Mouse (Mus musculus) neural tube, embryonic 13.5 days (tissue): ENCODE data around the gene Bms1. TPM values are rescaled to one million over a fixed set of nuclear protein-coding genes. Genes with fewer than 3 reads are reported as not detected.

ENCODE experiments used
- ATAC-seq: fragments of 200-750 bp; cut with Nextera tagmentation; 2 replicates; pipeline ENCODE4 v1.8.0; 2017; ENCODE audit warnings: low read depth, mild to moderate bottlenecking, moderate TSS enrichment, moderate library complexity
- H3K27ac ChIP-seq: fragments of 300-500 bp; sonication (generic); replicated peaks from 2 replicates; pipeline ENCODE4 v1.5.1; 2015; ENCODE audit warnings: moderate library complexity, mild to moderate bottlenecking, inconsistent platforms
- H3K27me3 ChIP-seq: fragments of 300-500 bp; sonication (generic); 2 replicates; pipeline ENCODE4 v1.6.1; 2015; ENCODE audit warnings: mild to moderate bottlenecking, inconsistent platforms
- H3K36me3 ChIP-seq: fragments of 300-500 bp; sonication (generic); 2 replicates; pipeline ENCODE4 v1.6.1; 2015; ENCODE audit warnings: mild to moderate bottlenecking, inconsistent platforms
- H3K4me1 ChIP-seq: fragments of 300-500 bp; sonication (generic); replicated peaks from 2 replicates; pipeline ENCODE4 v1.6.1; 2015; ENCODE audit warnings: inconsistent platforms
- H3K4me2 ChIP-seq: fragments of 300-500 bp; sonication (generic); 2 replicates; pipeline ENCODE4 v1.6.1; 2015; ENCODE audit warnings: inconsistent platforms, mild to moderate bottlenecking, moderate library complexity
- H3K4me3 ChIP-seq: fragments of 300-500 bp; sonication (generic); 2 replicates; pipeline ENCODE4 v1.5.1; 2015; ENCODE audit warnings: mild to moderate bottlenecking, inconsistent platforms
- H3K9ac ChIP-seq: fragments of 300-500 bp; sonication (generic); 2 replicates; pipeline ENCODE4 v1.6.1; 2015; ENCODE audit warnings: moderate library complexity, mild to moderate bottlenecking, inconsistent platforms
- H3K9me3 ChIP-seq: fragments of 300-500 bp; sonication (generic); 2 replicates; pipeline ENCODE4 v1.6.1; 2016; ENCODE audit warnings: inconsistent platforms
- WGBS: fragments of 180-500 bp; shearing (Covaris S2); methylation state at CpG from one replicate; pipeline ENCODE4 v1.1.7; 2015; 5-methylcytosine and 5-hydroxymethylcytosine counted together
- polyA plus RNA-seq: library from polyadenylated mRNA; unstranded; fragments of >200 nt; fragmentation: Nextera tagmentation; extraction: Ambion mirVana; gene quantifications from 2 replicates; pipeline ENCODE4 v1.2.1, GENCODE M21; 2015

Gene Bms1
- polyA plus RNA-seq, 1 experiment from 2014 or later: 20.3 TPM

- H3K4me1 ChIP-seq: peaks cover 9% of the 10 kb centered on the region; the same call in 1 of the 2 replicates
- H3K4me3 ChIP-seq: no peak overlapping the region
- no peak overlapping the region for H3K9ac ChIP-seq
- no peak overlapping the region for H3K4me2 ChIP-seq
- no peak overlapping the region for H3K27ac ChIP-seq
- no peak for ATAC-seq
- H3K27me3 ChIP-seq: no peaks in the 10 kb centered on the region
- WGBS: 83% methylated on average over 4 of the region's 4 CpGs
- peaks cover 33% of the 10 kb centered on the region for H3K36me3 ChIP-seq
- H3K9me3 ChIP-seq: no peaks in the 10 kb centered on the region
Observed at GRCm38 (mm10) chr6:118381234-118381633, 38.0 kb downstream of the Bms1 start.

GRCm38 (mm10) chr6:118380630-118381029, 38.6 kb downstream of the Bms1 start:
- no peak overlapping the region for H3K4me2 ChIP-seq
- H3K4me3 ChIP-seq: no peak overlapping the region
- H3K9ac ChIP-seq: no peak overlapping the region
- no peaks in the 10 kb centered on the region for H3K27me3 ChIP-seq
- H3K36me3 ChIP-seq: peaks cover 33% of the 10 kb centered on the region
- H3K27ac ChIP-seq: no peak overlapping the region
- H3K4me1 ChIP-seq: peaks cover 9% of the 10 kb centered on the region; the same call in 1 of the 2 replicates
- 63% methylated on average over 3 of the region's 3 CpGs for WGBS
- H3K9me3 ChIP-seq: no peaks in the 10 kb centered on the region
- ATAC-seq: no peak

GRCm38 (mm10) chr6:118379451-118380167, 39.7 kb downstream of the Bms1 start:
- Histone ChIP-seq H3K4me3 (no peak overlapping the region), H3K27me3 (no peaks in the 10 kb centered on the region), H3K9me3 (no peaks in the 10 kb centered on the region), H3K4me2 (peak overlapping the region; percentile 28), H3K9ac (peak overlapping the region; percentile 49; the same call in 1 of the 2 replicates), H3K36me3 (peaks cover 26% of the 10 kb centered on the region), H3K4me1 (peaks cover 9% of the 10 kb centered on the region; the same call in 1 of the 2 replicates), H3K27ac (no peak overlapping the region)
- ATAC-seq: peak; percentile 90
- 35% methylated on average over 20 of the region's 20 CpGs for WGBS

- Histone ChIP-seq H3K9me3 (no peaks in the 10 kb centered on the region), H3K36me3 (peaks cover 6% of the 10 kb centered on the region), H3K9ac (no peak overlapping the region), H3K4me3 (no peak overlapping the region), H3K27me3 (no peaks in the 10 kb centered on the region), H3K4me1 (peaks cover 9% of the 10 kb centered on the region; the same call in 1 of the 2 replicates), H3K27ac (no peak overlapping the region), H3K4me2 (no peak overlapping the region)
- no peak for ATAC-seq
- WGBS: 62% methylated on average over 8 of the region's 10 CpGs
Observed at GRCm38 (mm10) chr6:118377611-118378010, 41.7 kb downstream of the Bms1 start.

- Histone ChIP-seq H3K4me3 (no peak overlapping the region), H3K9me3 (no peaks in the 10 kb centered on the region), H3K36me3 (no peaks in the 10 kb centered on the region), H3K27me3 (no peaks in the 10 kb centered on the region), H3K4me1 (peaks cover 9% of the 10 kb centered on the region; the same call in 1 of the 2 replicates), H3K27ac (no peak overlapping the region), H3K4me2 (no peak overlapping the region), H3K9ac (no peak overlapping the region)
- 62% methylated on average over 10 of the region's 10 CpGs for WGBS
- ATAC-seq: no peak
Observed at GRCm38 (mm10) chr6:118376023-118376422, 43.3 kb downstream of the Bms1 start.

- no peak overlapping the region for H3K9ac ChIP-seq
- no peak overlapping the region for H3K4me3 ChIP-seq
- peaks cover 9% of the 10 kb centered on the region; the same call in 1 of the 2 replicates for H3K4me1 ChIP-seq
- no peak overlapping the region for H3K4me2 ChIP-seq
- no peak overlapping the region for H3K27ac ChIP-seq
- 74% methylated on average over 3 of the region's 3 CpGs for WGBS
- no peak for ATAC-seq
- H3K9me3 ChIP-seq: no peaks in the 10 kb centered on the region
- H3K36me3 ChIP-seq: no peaks in the 10 kb centered on the region
- H3K27me3 ChIP-seq: no peaks in the 10 kb centered on the region
Observed at GRCm38 (mm10) chr6:118375457-118375856, 43.8 kb downstream of the Bms1 start.

- no peak overlapping the region for H3K27ac ChIP-seq
- no peaks in the 10 kb centered on the region for H3K27me3 ChIP-seq
- no peak for ATAC-seq
- H3K4me3 ChIP-seq: no peak overlapping the region
- no peaks in the 10 kb centered on the region for H3K36me3 ChIP-seq
- H3K9ac ChIP-seq: no peak overlapping the region
- no peak overlapping the region for H3K4me2 ChIP-seq
- WGBS: 81% methylated on average over 3 of the region's 3 CpGs
- peaks cover 8% of the 10 kb centered on the region; the same call in 1 of the 2 replicates for H3K4me1 ChIP-seq
- H3K9me3 ChIP-seq: no peaks in the 10 kb centered on the region
Observed at GRCm38 (mm10) chr6:118375026-118375425, 44.2 kb downstream of the Bms1 start.

GRCm38 (mm10) chr6:118373294-118373693, 46.0 kb downstream of the Bms1 start:
- Histone ChIP-seq H3K4me1 (no peaks in the 10 kb centered on the region), H3K4me2 (no peak overlapping the region), H3K36me3 (no peaks in the 10 kb centered on the region), H3K27ac (no peak overlapping the region), H3K27me3 (no peaks in the 10 kb centered on the region), H3K9me3 (no peaks in the 10 kb centered on the region), H3K4me3 (no peak overlapping the region), H3K9ac (no peak overlapping the region)
- peak; percentile 19; the same call in 1 of the 2 replicates for ATAC-seq
- WGBS: 32% methylated on average over 5 of the region's 5 CpGs

- Histone ChIP-seq H3K9ac (no peak overlapping the region), H3K36me3 (no peaks in the 10 kb centered on the region), H3K4me1 (no peaks in the 10 kb centered on the region), H3K9me3 (no peaks in the 10 kb centered on the region), H3K27ac (no peak overlapping the region), H3K4me2 (no peak overlapping the region), H3K4me3 (no peak overlapping the region), H3K27me3 (no peaks in the 10 kb centered on the region)
- ATAC-seq: no peak
- 67% methylated on average over 5 of the region's 5 CpGs for WGBS
Observed at GRCm38 (mm10) chr6:118372794-118373193, 46.5 kb downstream of the Bms1 start.

- ATAC-seq: no peak
- no peaks in the 10 kb centered on the region for H3K9me3 ChIP-seq
Observed at GRCm38 (mm10) chr6:118367502-118367901, 51.8 kb downstream of the Bms1 start.

GRCm38 (mm10) chr6:118366196-118366595, 53.1 kb downstream of the Bms1 start:
- Histone ChIP-seq H3K27ac (no peak overlapping the region), H3K27me3 (no peaks in the 10 kb centered on the region), H3K9me3 (peaks cover 9% of the 10 kb centered on the region; the same call in 1 of the 2 replicates), H3K4me3 (no peak overlapping the region), H3K4me1 (no peaks in the 10 kb centered on the region), H3K4me2 (no peak overlapping the region), H3K36me3 (no peaks in the 10 kb centered on the region), H3K9ac (no peak overlapping the region)
- 51% methylated on average over 3 of the region's 3 CpGs for WGBS
- no peak for ATAC-seq

More at GRCm38 (mm10) chr6:118367502-118367901, 51.8 kb downstream of the Bms1 start:
- no peak overlapping the region for H3K4me2 ChIP-seq
- WGBS: 88% methylated on average over 7 of the region's 7 CpGs
- H3K27ac ChIP-seq: no peak overlapping the region
- H3K27me3 ChIP-seq: no peaks in the 10 kb centered on the region
- no peak overlapping the region for H3K4me3 ChIP-seq
- no peaks in the 10 kb centered on the region for H3K36me3 ChIP-seq
- no peaks in the 10 kb centered on the region for H3K4me1 ChIP-seq
- H3K9ac ChIP-seq: no peak overlapping the region

GRCm38 (mm10) chr6:118365781-118366180, 53.5 kb downstream of the Bms1 start:
- H3K4me3 ChIP-seq: no peak overlapping the region
- peaks cover 12% of the 10 kb centered on the region; the same call in 1 of the 2 replicates for H3K9me3 ChIP-seq
- H3K9ac ChIP-seq: no peak overlapping the region
- no peak overlapping the region for H3K4me2 ChIP-seq
- no peak overlapping the region for H3K27ac ChIP-seq
- no peaks in the 10 kb centered on the region for H3K36me3 ChIP-seq
- ATAC-seq: no peak
- no peaks in the 10 kb centered on the region for H3K4me1 ChIP-seq
- H3K27me3 ChIP-seq: no peaks in the 10 kb centered on the region

GRCm38 (mm10) chr6:118350342-118350741, 68.9 kb downstream of the Bms1 start:
- no peaks in the 10 kb centered on the region for H3K4me1 ChIP-seq
- no peaks in the 10 kb centered on the region for H3K9me3 ChIP-seq
- H3K4me2 ChIP-seq: no peak overlapping the region
- no peaks in the 10 kb centered on the region for H3K27me3 ChIP-seq
- no peak overlapping the region for H3K9ac ChIP-seq
- ATAC-seq: no peak
- no peaks in the 10 kb centered on the region for H3K36me3 ChIP-seq
- H3K4me3 ChIP-seq: no peak overlapping the region
- 60% methylated on average over 12 of the region's 12 CpGs for WGBS
- no peak overlapping the region for H3K27ac ChIP-seq
